Mouse (Mus musculus): ENCODE data around the gene Notch4. TPM values are rescaled to one million over a fixed set of nuclear protein-coding genes. Genes with fewer than 3 reads are reported as not detected.
A peak's percentile ranks its signal among the peaks of the same experiment; 100 is the strongest.

The Notch4 gene
- total and polyA plus RNA-seq, 3 experiments, result 0.25 TPM; not detected in 2

- H3K4me2 ChIP-seq (ENCODE audit: insufficient read depth, low read depth, poor library complexity, severe bottlenecking), result peak overlapping the region; percentile 71
- H3K36me3 ChIP-seq (replicated peaks in 1 of 2; ENCODE audit: control insufficient read depth in 1 of 2, insufficient read depth in 1 of 2, low read length in 1 of 2), result peaks cover 19 to 48% of the 10 kb centered on the region in 2 experiments
- peaks cover 12% of the 10 kb centered on the region for H3K79me2 ChIP-seq (replicated peaks; ENCODE audit: control insufficient read depth, extremely low read depth, insufficient read depth, poor library complexity, severe bottlenecking)
- H3K9ac ChIP-seq (ENCODE audit: insufficient read depth, low read depth), result peak overlapping the region; percentile 97
- dilution Hi-C loops (cut with MboI; ENCODE audit: extremely low pct_ligation_motif_present, extremely low pct_unique_long_range_greater_than_20kb, low sequenced_read_pairs) (no loop called here), in situ Hi-C loops (cut with MboI; ENCODE audit: low pct_ligation_motif_present, low pct_unique_long_range_greater_than_20kb, low sequenced_read_pairs) (no loop called here)
- peak overlapping the region; percentile 63 to 97 (median 82) for H3K4me3 ChIP-seq (replicated peaks in 1 of 3; ENCODE audit: low read depth in 2 of 3, low read length in 2 of 3, poor library complexity in 1 of 3)
- no peaks in the 10 kb centered on the region for H3K9me3 ChIP-seq (replicated peaks; ENCODE audit: low read length)
- TF ChIP-seq MXI1 (IDR thresholded peaks at IDR 0.05; ENCODE audit: low read depth, low read length) (0 out of 2 replicates have a peak, but pooled peaks have one; percentile 5), NRF1 (IDR thresholded peaks at IDR 0.05; ENCODE audit: low read depth, low read length) (no peak)
- H3K27me3 ChIP-seq (replicated peaks), result no peaks in the 10 kb centered on the region
- peaks cover 12 to 39% of the 10 kb centered on the region in 2 experiments for H3K4me1 ChIP-seq (ENCODE audit: control insufficient read depth in 1 of 2, insufficient read depth in 2 of 2)
- peak; percentile 20 for DNase-seq (ENCODE audit: extremely low read depth)
- peak overlapping the region; percentile 66 for H3K27ac ChIP-seq (ENCODE audit: insufficient read depth, low read depth)
These were observed 42.3 kb downstream of the Notch4 start for GRCm38 (mm10) chr17:34606186-34607039.

- H3K4me2 ChIP-seq (ENCODE audit: insufficient read depth, low read depth, poor library complexity, severe bottlenecking), result no peak overlapping the region
- H3K4me3 ChIP-seq (replicated peaks in 1 of 3; ENCODE audit: low read depth in 2 of 3, low read length in 2 of 3, poor library complexity in 1 of 3), result no peak overlapping the region
- in situ Hi-C loops (cut with MboI; ENCODE audit: low pct_ligation_motif_present, low pct_unique_long_range_greater_than_20kb, low sequenced_read_pairs), result no loop called here
These were observed 43.9 kb downstream of the Notch4 start for GRCm38 (mm10) chr17:34607997-34608396.

GRCm38 (mm10) chr17:34611050-34611449, 47.0 kb downstream of the Notch4 start:
- H3K27me3 ChIP-seq (replicated peaks), result no peaks in the 10 kb centered on the region

More at GRCm38 (mm10) chr17:34607997-34608396, 43.9 kb downstream of the Notch4 start:
- H3K36me3 ChIP-seq (replicated peaks in 1 of 2; ENCODE audit: control insufficient read depth in 1 of 2, insufficient read depth in 1 of 2, low read length in 1 of 2), result peaks cover 29 to 54% of the 10 kb centered on the region in 2 experiments
- no peaks in the 10 kb centered on the region for H3K9me3 ChIP-seq (replicated peaks; ENCODE audit: low read length)
- TF ChIP-seq SIN3A (IDR thresholded peaks at IDR 0.05; ENCODE audit: low read length) (no peak), ZC3H11A (IDR thresholded peaks at IDR 0.05; ENCODE audit: low read depth, low read length) (no peak), MXI1 (IDR thresholded peaks at IDR 0.05; ENCODE audit: low read depth, low read length) (no peak), MYC (IDR thresholded peaks at IDR 0.05; ENCODE audit: low read depth, low read length) (no peak), PAX5 (IDR thresholded peaks at IDR 0.05; ENCODE audit: low read length) (no peak), ETS1 (conservative IDR thresholded peaks at IDR 0.05; ENCODE audit: low read depth, low read length) (no peak), USF2 (conservative IDR thresholded peaks at IDR 0.05; ENCODE audit: low read depth, low read length) (no peak), ZNF384 (IDR thresholded peaks at IDR 0.05; ENCODE audit: low read depth, low read length) (no peak), CHD1 (IDR thresholded peaks at IDR 0.05; ENCODE audit: low read depth, low read length) (no peak), TBP (conservative IDR thresholded peaks at IDR 0.05; ENCODE audit: low read depth, low read length) (no peak), MEF2A (IDR thresholded peaks at IDR 0.05; ENCODE audit: borderline replicate concordance, low read depth, low read length) (no peak)
- H3K4me1 ChIP-seq (ENCODE audit: control insufficient read depth in 1 of 2, insufficient read depth in 2 of 2), result peaks cover 9 to 26% of the 10 kb centered on the region in 2 experiments
- no peak overlapping the region for H3K27ac ChIP-seq (ENCODE audit: insufficient read depth, low read depth)
- dilution Hi-C loops (cut with MboI; ENCODE audit: extremely low pct_ligation_motif_present, extremely low pct_unique_long_range_greater_than_20kb, low sequenced_read_pairs), result no loop called here
- no peaks in the 10 kb centered on the region for H3K27me3 ChIP-seq (replicated peaks)
- no peak overlapping the region for H3K9ac ChIP-seq (ENCODE audit: insufficient read depth, low read depth)
- H3K79me2 ChIP-seq (replicated peaks; ENCODE audit: control insufficient read depth, extremely low read depth, insufficient read depth, poor library complexity, severe bottlenecking), result peaks cover 5% of the 10 kb centered on the region
- no peak for DNase-seq (ENCODE audit: extremely low read depth)

More at GRCm38 (mm10) chr17:34611050-34611449, 47.0 kb downstream of the Notch4 start:
- DNase-seq (ENCODE audit: extremely low read depth), result no peak
- dilution Hi-C loops (cut with MboI; ENCODE audit: extremely low pct_ligation_motif_present, extremely low pct_unique_long_range_greater_than_20kb, low sequenced_read_pairs) (no loop called here), in situ Hi-C loops (cut with MboI; ENCODE audit: low pct_ligation_motif_present, low pct_unique_long_range_greater_than_20kb, low sequenced_read_pairs) (no loop called here)
- H3K27ac ChIP-seq (ENCODE audit: insufficient read depth, low read depth), result no peak overlapping the region
- no peak overlapping the region for H3K9ac ChIP-seq (ENCODE audit: insufficient read depth, low read depth)
- H3K4me3 ChIP-seq (replicated peaks in 1 of 3; ENCODE audit: low read depth in 2 of 3, low read length in 2 of 3, poor library complexity in 1 of 3), result no peak overlapping the region
- H3K9me3 ChIP-seq (replicated peaks; ENCODE audit: low read length), result no peaks in the 10 kb centered on the region
- peaks cover 5% of the 10 kb centered on the region for H3K79me2 ChIP-seq (replicated peaks; ENCODE audit: control insufficient read depth, extremely low read depth, insufficient read depth, poor library complexity, severe bottlenecking)
- H3K4me1 ChIP-seq (ENCODE audit: control insufficient read depth in 1 of 2, insufficient read depth in 2 of 2), result peaks cover 9 to 26% of the 10 kb centered on the region in 2 experiments
- H3K4me2 ChIP-seq (ENCODE audit: insufficient read depth, low read depth, poor library complexity, severe bottlenecking), result no peak overlapping the region
- TF ChIP-seq PAX5 (IDR thresholded peaks at IDR 0.05; ENCODE audit: low read length) (no peak), ETS1 (conservative IDR thresholded peaks at IDR 0.05; ENCODE audit: low read depth, low read length) (no peak), JUND (conservative IDR thresholded peaks at IDR 0.05; ENCODE audit: low read depth, low read length) (no peak), E2F4 (IDR thresholded peaks at IDR 0.05; ENCODE audit: insufficient replicate concordance, low read depth, low read length) (no peak), CHD2 (IDR thresholded peaks at IDR 0.05; ENCODE audit: low read length) (no peak), NELFE (IDR thresholded peaks at IDR 0.05; ENCODE audit: low read depth, low read length) (no peak), ZC3H11A (IDR thresholded peaks at IDR 0.05; ENCODE audit: low read depth, low read length) (no peak), ZNF384 (IDR thresholded peaks at IDR 0.05; ENCODE audit: low read depth, low read length) (no peak), POLR2AphosphoS2 (IDR thresholded peaks at IDR 0.05; ENCODE audit: low read depth, low read length) (no peak), MYC (IDR thresholded peaks at IDR 0.05; ENCODE audit: low read depth, low read length) (no peak), POLR2A (IDR thresholded peaks at IDR 0.05; ENCODE audit: low read depth, low read length) (no peak), TBP (conservative IDR thresholded peaks at IDR 0.05; ENCODE audit: low read depth, low read length) (no peak), IRF4 (IDR thresholded peaks at IDR 0.05; ENCODE audit: low read depth, low read length) (no peak), BHLHE40 (IDR thresholded peaks at IDR 0.05; ENCODE audit: low read depth, low read length) (no peak), USF1 (IDR thresholded peaks at IDR 0.05; ENCODE audit: low read depth, low read length) (no peak), CHD1 (IDR thresholded peaks at IDR 0.05; ENCODE audit: low read depth, low read length) (no peak)
- H3K36me3 ChIP-seq (replicated peaks in 1 of 2; ENCODE audit: control insufficient read depth in 1 of 2, insufficient read depth in 1 of 2, low read length in 1 of 2), result peaks cover 39 to 82% of the 10 kb centered on the region in 2 experiments
